Mouse (Mus musculus) embryonic facial prominence, embryonic 15.5 days (tissue): ENCODE results near the gene Erbb3. TPM values are rescaled to one million over a fixed set of nuclear protein-coding genes. Genes with fewer than 3 reads are reported as not detected.

Experiments used
- ATAC-seq: fragments of 200-750 bp; cut with Nextera tagmentation; 2 replicates; pipeline ENCODE4 v1.8.0; 2017; ENCODE audit warnings: low read depth, moderate TSS enrichment; ENCODE audit not compliant: insufficient number of reproducible peaks, low FRiP score, low TSS enrichment
- H3K27ac ChIP-seq: fragments of 300-500 bp; sonication (generic); replicated peaks from 2 replicates; pipeline ENCODE4 v1.5.1; 2015; ENCODE audit warnings: mild to moderate bottlenecking, inconsistent platforms
- H3K27me3 ChIP-seq: fragments of 300-500 bp; sonication (generic); 2 replicates; pipeline ENCODE4 v1.6.1; 2015; ENCODE audit warnings: inconsistent platforms
- H3K36me3 ChIP-seq: fragments of 300-500 bp; sonication (generic); 2 replicates; pipeline ENCODE4 v1.6.1; 2015; ENCODE audit warnings: mild to moderate bottlenecking, inconsistent platforms
- H3K4me1 ChIP-seq: fragments of 300-500 bp; sonication (generic); 2 replicates; pipeline ENCODE4 v1.6.1; 2015; ENCODE audit warnings: inconsistent platforms
- H3K4me2 ChIP-seq: fragments of 300-500 bp; sonication (generic); replicated peaks from 2 replicates; pipeline ENCODE4 v1.6.1; 2015; ENCODE audit warnings: mild to moderate bottlenecking, inconsistent platforms
- H3K4me3 ChIP-seq: fragments of 300-500 bp; sonication (generic); replicated peaks from 2 replicates; pipeline ENCODE4 v1.5.1; 2015; ENCODE audit warnings: mild to moderate bottlenecking, inconsistent platforms
- H3K9ac ChIP-seq: fragments of 300-500 bp; sonication (generic); 2 replicates; pipeline ENCODE4 v1.6.1; 2015; ENCODE audit warnings: inconsistent platforms
- H3K9me3 ChIP-seq: fragments of 300-500 bp; sonication (generic); replicated peaks from 2 replicates; pipeline ENCODE4 v1.6.1; 2016; ENCODE audit warnings: inconsistent platforms
- WGBS: fragments of 180-500 bp; shearing (Covaris S2); methylation state at CpG from one replicate; pipeline ENCODE4 v1.1.7; 2015; 5-methylcytosine and 5-hydroxymethylcytosine counted together
- polyA plus RNA-seq: library from polyadenylated mRNA; unstranded; fragments of >200 nt; fragmentation: Nextera tagmentation; extraction: Ambion mirVana; gene quantifications from 2 replicates; pipeline ENCODE4 v1.2.1, GENCODE M21; 2015

Gene Erbb3
- polyA plus RNA-seq, 1 experiment from 2014 or later: 23.9 TPM

- Histone ChIP-seq H3K27ac (peak overlapping the region; percentile 34; the same call in 1 of the 2 replicates), H3K36me3 (peaks cover 3% of the 10 kb centered on the region; the same call in 1 of the 2 replicates), H3K4me2 (0 out of 2 replicates have a peak overlapping the region, but pooled peaks have one; percentile 83), H3K9me3 (no peaks in the 10 kb centered on the region), H3K4me1 (peaks cover 41% of the 10 kb centered on the region), H3K9ac (no peak overlapping the region), H3K27me3 (peaks cover 32% of the 10 kb centered on the region), H3K4me3 (peak overlapping the region; percentile 64; the same call in 1 of the 2 replicates)
- WGBS: 5% methylated on average over 1 of the region's 1 CpGs
- peak; percentile 20; the same call in 1 of the 2 replicates for ATAC-seq
Observed at GRCm38 (mm10) chr10:128586546-128586945, 2.9 kb downstream of the Erbb3 start.

- peaks cover 10% of the 10 kb centered on the region for H3K36me3 ChIP-seq
- H3K4me2 ChIP-seq: peak overlapping the region; percentile 26; the same call in 1 of the 2 replicates
- H3K27me3 ChIP-seq: peaks cover 31% of the 10 kb centered on the region
- H3K9ac ChIP-seq: no peak overlapping the region
- 10% methylated on average over 4 of the region's 4 CpGs for WGBS
- ATAC-seq: no peak
- no peaks in the 10 kb centered on the region for H3K9me3 ChIP-seq
- H3K4me1 ChIP-seq: peaks cover 35% of the 10 kb centered on the region
- no peak overlapping the region for H3K4me3 ChIP-seq
- H3K27ac ChIP-seq: peak overlapping the region; percentile 58
Observed at GRCm38 (mm10) chr10:128584386-128584785, 5.1 kb downstream of the Erbb3 start.

DNA sequence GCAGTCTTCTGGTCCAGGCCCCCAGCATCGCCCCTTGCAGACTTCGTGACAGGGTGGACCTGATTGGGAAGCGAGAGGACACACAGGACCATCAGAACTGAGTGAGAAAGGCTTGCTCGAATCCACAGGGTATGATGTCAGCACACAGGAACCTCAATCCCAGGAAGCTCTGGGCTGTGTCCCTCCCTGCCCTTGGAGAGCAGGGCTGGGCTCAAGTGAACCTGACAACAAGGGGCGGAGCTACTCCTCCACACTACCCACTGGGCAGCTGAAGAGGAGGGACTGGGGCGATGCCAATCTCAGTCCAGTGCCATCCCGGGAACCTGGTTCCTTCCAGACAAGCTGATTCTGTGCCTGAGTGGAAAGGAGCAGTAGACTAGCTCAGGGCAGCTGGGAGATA, 5.8 kb downstream of the Erbb3 start:
- H3K9ac ChIP-seq: no peak overlapping the region
- no peak overlapping the region for H3K4me3 ChIP-seq
- peaks cover 31% of the 10 kb centered on the region for H3K4me1 ChIP-seq
- H3K9me3 ChIP-seq: no peaks in the 10 kb centered on the region
- ATAC-seq: peak; percentile 47; the same call in 1 of the 2 replicates
- peak overlapping the region; percentile 58; the same call in 1 of the 2 replicates for H3K27ac ChIP-seq
- 39% methylated on average over 7 of the region's 7 CpGs for WGBS
- H3K4me2 ChIP-seq: 0 out of 2 replicates have a peak overlapping the region, but pooled peaks have one; percentile 26
- H3K27me3 ChIP-seq: peaks cover 24% of the 10 kb centered on the region
- H3K36me3 ChIP-seq: peaks cover 10% of the 10 kb centered on the region

DNA sequence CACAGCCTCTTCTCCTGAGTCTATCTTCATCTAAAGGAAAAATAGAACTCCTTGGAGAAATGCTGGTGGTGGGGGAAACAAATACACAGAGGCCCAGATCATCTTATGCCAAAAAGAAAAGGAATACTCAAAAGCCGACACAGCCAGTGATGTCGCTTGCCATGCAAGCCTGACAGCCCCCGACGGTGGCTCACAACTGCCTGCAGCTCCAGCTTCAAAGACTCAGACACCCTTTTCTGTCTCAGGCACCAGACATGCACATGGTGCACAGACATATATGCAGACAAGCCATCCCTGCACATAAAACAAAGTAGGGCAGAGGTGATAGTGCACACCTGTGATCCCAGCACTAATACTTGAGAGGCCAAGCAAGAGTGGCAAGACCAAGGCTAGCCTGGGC, 9.7 kb downstream of the Erbb3 start:
- peaks cover 33% of the 10 kb centered on the region for H3K36me3 ChIP-seq
- 60% methylated on average over 4 of the region's 4 CpGs for WGBS
- no peak overlapping the region for H3K9ac ChIP-seq
- no peaks in the 10 kb centered on the region for H3K27me3 ChIP-seq
- ATAC-seq: no peak
- H3K9me3 ChIP-seq: no peaks in the 10 kb centered on the region
- no peak overlapping the region for H3K4me3 ChIP-seq
- no peak overlapping the region for H3K27ac ChIP-seq
- H3K4me1 ChIP-seq: peaks cover 18% of the 10 kb centered on the region; the same call in 1 of the 2 replicates
- no peak overlapping the region for H3K4me2 ChIP-seq

- no peaks in the 10 kb centered on the region for H3K27me3 ChIP-seq
- H3K4me2 ChIP-seq: no peak overlapping the region
- 0 out of 2 replicates have a peak, but pooled peaks cover 14% of the 10 kb centered on the region for H3K4me1 ChIP-seq
- no peak overlapping the region for H3K4me3 ChIP-seq
- no peak overlapping the region for H3K27ac ChIP-seq
- no peak for ATAC-seq
- no peaks in the 10 kb centered on the region for H3K9me3 ChIP-seq
- H3K9ac ChIP-seq: no peak overlapping the region
- 85% methylated on average over 3 of the region's 3 CpGs for WGBS
- H3K36me3 ChIP-seq: peaks cover 33% of the 10 kb centered on the region
Observed at GRCm38 (mm10) chr10:128579298-128579697, 10.2 kb downstream of the Erbb3 start.

DNA sequence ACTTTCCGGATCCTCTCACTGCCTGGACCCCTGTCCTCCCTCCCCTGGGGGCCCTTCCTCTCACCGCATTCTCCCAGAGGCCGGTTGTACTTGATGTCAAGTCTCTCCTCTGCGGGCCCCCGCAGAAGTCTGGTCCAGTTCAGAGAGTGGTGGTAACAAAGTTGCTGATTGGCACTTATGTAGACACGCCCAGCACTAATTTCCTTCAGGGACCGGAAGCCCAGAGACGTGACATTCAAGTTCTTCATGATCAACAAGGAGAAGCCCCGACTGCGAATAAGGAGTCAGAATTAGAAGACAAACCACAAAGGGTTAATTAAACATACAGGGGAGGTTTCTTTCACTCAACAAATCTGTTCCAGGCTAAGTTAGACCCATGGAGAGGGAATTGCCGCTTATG, 11.1 kb downstream of the Erbb3 start:
- ATAC-seq: no peak
- Histone ChIP-seq H3K27me3 (no peaks in the 10 kb centered on the region), H3K36me3 (peaks cover 33% of the 10 kb centered on the region), H3K9me3 (no peaks in the 10 kb centered on the region), H3K4me3 (no peak overlapping the region), H3K9ac (no peak overlapping the region), H3K4me1 (0 out of 2 replicates have a peak, but pooled peaks cover 4% of the 10 kb centered on the region), H3K4me2 (no peak overlapping the region), H3K27ac (no peak overlapping the region)
- WGBS: 60% methylated on average over 11 of the region's 11 CpGs

- Histone ChIP-seq H3K27ac (no peak overlapping the region), H3K36me3 (peaks cover 34% of the 10 kb centered on the region), H3K9me3 (no peaks in the 10 kb centered on the region), H3K4me2 (no peak overlapping the region), H3K27me3 (no peaks in the 10 kb centered on the region), H3K4me3 (no peak overlapping the region), H3K9ac (no peak overlapping the region), H3K4me1 (0 out of 2 replicates have a peak, but pooled peaks cover 4% of the 10 kb centered on the region)
- WGBS: 96% methylated on average over 2 of the region's 2 CpGs
- no peak for ATAC-seq
Observed at GRCm38 (mm10) chr10:128575063-128575462, 14.4 kb downstream of the Erbb3 start.

GRCm38 (mm10) chr10:128565788-128566531, 23.5 kb downstream of the Erbb3 start, which contains the start of gene Pa2g4:
Gene Pa2g4 (minus strand): TSS chr10:128565987.
- WGBS: under 1% methylated on average over 58 of the region's 58 CpGs
- Histone ChIP-seq H3K27me3 (no peaks in the 10 kb centered on the region), H3K9ac (peak within 1 kb of the TSS; percentile 94), H3K36me3 (peaks cover 21% of the 10 kb centered on the region), H3K9me3 (no peaks in the 10 kb centered on the region), H3K4me2 (peak within 1 kb of the TSS; percentile 76), H3K4me1 (peaks cover 13% of the 10 kb centered on the region), H3K27ac (peak within 1 kb of the TSS; percentile 95), H3K4me3 (peak within 1 kb of the TSS; percentile 77)
- peak; percentile 98 for ATAC-seq

- peak overlapping the region; percentile 95 for H3K27ac ChIP-seq
- peak overlapping the region; percentile 77 for H3K4me3 ChIP-seq
- H3K9me3 ChIP-seq: no peaks in the 10 kb centered on the region
- peak overlapping the region; percentile 94 for H3K9ac ChIP-seq
- H3K36me3 ChIP-seq: peaks cover 27% of the 10 kb centered on the region
- no peaks in the 10 kb centered on the region for H3K27me3 ChIP-seq
- ATAC-seq: peak; percentile 3
- peaks cover 13% of the 10 kb centered on the region for H3K4me1 ChIP-seq
- under 1% methylated on average over 46 of the region's 46 CpGs for WGBS
- H3K4me2 ChIP-seq: peak overlapping the region; percentile 76
Observed at GRCm38 (mm10) chr10:128565206-128565787, 24.2 kb downstream of the Erbb3 start.

- no peaks in the 10 kb centered on the region for H3K27me3 ChIP-seq
- peaks cover 45% of the 10 kb centered on the region for H3K36me3 ChIP-seq
- no peak overlapping the region for H3K27ac ChIP-seq
- H3K4me3 ChIP-seq: no peak overlapping the region; the same call in 1 of the 2 replicates
- peaks cover 13% of the 10 kb centered on the region for H3K4me1 ChIP-seq
- no peak for ATAC-seq
- H3K9ac ChIP-seq: no peak overlapping the region
- WGBS: 85% methylated on average over 6 of the region's 6 CpGs
- H3K9me3 ChIP-seq: no peaks in the 10 kb centered on the region
- no peak overlapping the region for H3K4me2 ChIP-seq
Observed at GRCm38 (mm10) chr10:128563544-128563943, 25.9 kb downstream of the Erbb3 start.

DNA sequence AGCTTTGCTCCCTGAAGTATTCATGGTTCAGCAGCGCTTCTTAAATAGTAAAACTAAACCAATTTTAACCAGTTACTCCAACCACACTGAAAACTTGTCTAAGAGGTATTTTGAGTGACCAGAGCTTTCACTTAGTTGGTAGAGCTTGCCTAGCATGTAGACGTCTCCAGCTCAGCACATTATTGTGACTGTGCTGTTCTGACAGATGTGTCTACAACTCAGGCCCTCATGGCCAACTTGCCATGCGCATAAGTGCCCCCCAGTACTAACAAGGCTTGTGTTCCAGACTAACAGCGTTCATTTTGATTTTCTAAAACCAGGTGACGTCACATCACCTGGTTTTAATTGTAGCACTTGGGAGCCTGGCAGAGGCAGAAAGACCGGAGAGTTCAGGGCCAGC, 32.5 kb downstream of the Erbb3 start:
- H3K36me3 ChIP-seq: peaks cover 46% of the 10 kb centered on the region
- no peaks in the 10 kb centered on the region for H3K9me3 ChIP-seq
- H3K27me3 ChIP-seq: no peaks in the 10 kb centered on the region
- no peak for ATAC-seq
- WGBS: 67% methylated on average over 6 of the region's 6 CpGs
- H3K4me2 ChIP-seq: no peak overlapping the region
- no peak overlapping the region for H3K9ac ChIP-seq
- H3K4me3 ChIP-seq: no peak overlapping the region
- no peaks in the 10 kb centered on the region for H3K4me1 ChIP-seq
- no peak overlapping the region for H3K27ac ChIP-seq
